Mouse (Mus musculus) adrenal gland, postnatal 4 days (tissue): Measurements from ENCODE around the gene Gtsf1l. TPM values are rescaled to one million over a fixed set of nuclear protein-coding genes. Genes with fewer than 3 reads are reported as not detected.
"Not testable (repeated sequence)": the region's sequence is repeated elsewhere in the genome, so short reads cannot be mapped to it uniquely, and the experiment has no call there.

Source experiments
- DNase-seq, 2 experiments: peaks; one replicate each; pipeline ENCODE4 v3.0.0; 2021 to 2022; ENCODE audit warnings: low spot score in 2 of 2, mixed read lengths in 2 of 2
- total RNA-seq, 2 experiments: library from RNA; stranded (reverse); gene quantifications; 2 replicates each; pipeline ENCODE4 v1.2.3; 2021

The Gtsf1l gene
- total RNA-seq, 2 experiments from 2014 or later = not detected

DNA sequence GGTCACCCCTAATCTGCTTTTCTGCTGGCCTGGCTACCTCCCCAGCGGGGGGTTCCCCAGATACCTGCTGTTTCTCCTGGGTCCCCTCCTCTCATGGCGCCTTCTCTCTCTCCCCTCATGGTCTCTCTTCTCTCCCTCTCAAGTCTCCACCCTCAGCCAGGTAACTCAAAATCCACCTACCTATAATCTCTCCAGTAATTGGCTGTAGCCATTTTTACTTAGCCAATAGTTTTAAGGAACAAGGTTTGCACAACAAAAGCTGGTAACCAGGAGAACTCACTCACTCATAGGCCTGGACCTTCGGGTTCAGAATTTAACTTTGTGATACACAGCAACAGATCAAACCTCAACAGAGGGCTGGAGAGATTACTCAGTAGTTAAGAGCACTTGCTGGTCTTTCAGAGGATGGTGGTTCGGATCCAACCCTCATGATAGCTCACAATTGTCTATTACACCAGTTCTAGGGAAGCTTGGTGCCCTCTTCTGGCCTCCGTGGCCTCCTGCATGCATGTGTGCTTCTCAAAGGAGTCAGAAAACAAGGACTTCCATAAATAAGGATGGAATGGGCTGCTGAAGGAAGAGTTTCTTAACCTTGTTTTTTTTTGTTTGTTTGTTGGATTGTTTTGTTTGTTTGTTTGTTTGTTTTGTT, 1.9 kb upstream of the Gtsf1l start:
- no peak for DNase-seq

DNA sequence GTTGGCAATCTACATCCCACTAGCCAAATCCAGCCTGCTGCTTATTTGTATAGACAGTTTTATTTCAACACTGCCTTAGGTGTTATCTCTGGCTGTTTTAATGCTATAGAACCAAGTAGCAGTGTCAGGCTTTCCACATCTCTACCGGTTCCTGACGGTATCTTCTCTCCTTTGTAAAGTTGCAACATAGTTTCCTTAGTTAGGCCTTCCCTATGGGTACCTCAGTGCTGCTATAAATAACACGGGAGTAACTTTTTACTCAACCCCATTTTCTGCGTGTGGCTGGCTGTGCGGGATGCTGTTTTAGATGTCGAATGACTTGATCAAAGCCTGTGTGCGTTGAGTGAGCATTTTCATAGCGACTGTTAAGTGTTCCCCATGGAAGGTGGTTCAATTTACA, 1.1 kb downstream of the Gtsf1l start:
- DNase-seq = no peak

DNA sequence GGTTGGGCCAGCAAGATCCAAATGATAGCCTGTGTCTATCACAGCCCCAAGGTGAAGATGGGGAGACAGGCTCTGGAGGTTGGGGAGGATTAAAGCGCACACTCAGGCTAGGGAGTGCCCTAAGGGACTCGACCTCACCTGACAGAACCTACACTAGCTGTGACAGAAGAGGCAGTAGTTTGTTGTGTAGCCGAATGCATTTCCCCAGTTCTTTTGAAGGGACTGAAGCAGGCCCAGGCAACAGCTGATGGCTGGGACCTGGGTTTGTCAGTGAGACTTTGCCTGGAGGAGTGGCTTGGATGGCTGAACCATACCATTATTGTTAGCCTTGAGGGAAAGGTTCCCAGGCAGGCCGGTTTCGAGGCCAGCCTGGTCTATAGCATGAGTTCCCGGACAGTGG, 2.6 kb downstream of the Gtsf1l start:
- DNase-seq = no peak

DNA sequence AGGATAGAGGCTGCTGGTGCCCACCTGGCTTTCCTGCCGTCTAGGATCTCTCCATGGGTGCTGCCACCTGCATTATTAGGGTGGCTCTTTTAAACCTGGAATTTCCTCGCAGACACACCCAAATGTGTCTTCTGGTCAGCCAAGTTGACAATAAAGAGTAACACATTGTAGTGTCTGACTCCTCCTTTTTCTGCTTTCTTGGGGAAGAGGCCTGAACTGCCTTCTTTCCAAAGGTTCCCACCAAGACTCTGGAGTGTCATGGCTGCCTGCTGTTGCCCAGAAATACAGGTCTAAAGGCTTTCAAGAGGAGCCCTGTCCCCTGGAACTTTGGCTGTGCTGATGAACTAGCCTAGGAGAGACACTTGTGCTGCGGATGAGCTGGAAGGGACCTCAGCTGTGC, 3.1 kb downstream of the Gtsf1l start:
- no peak for DNase-seq

DNA sequence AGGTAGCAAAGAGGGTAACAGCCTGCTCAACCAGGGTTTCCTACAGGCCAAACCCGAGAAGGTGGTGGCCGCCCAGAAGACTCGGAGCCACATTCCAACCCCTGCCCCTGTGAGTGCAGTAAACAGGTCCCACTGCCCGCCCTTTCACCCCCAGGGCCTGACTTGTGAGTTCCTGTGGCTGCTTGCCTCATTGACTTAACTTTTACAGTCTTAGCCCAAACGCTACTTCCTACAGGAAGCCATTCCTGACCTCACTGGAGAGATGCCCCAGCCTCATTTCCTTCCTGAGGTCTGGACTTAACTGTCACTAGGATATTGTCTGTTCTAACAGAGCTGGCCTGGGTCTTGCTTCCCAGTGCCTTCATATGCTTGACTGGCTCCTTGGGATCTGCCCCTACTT, 5.1 kb downstream of the Gtsf1l start:
- no peak for DNase-seq

DNA sequence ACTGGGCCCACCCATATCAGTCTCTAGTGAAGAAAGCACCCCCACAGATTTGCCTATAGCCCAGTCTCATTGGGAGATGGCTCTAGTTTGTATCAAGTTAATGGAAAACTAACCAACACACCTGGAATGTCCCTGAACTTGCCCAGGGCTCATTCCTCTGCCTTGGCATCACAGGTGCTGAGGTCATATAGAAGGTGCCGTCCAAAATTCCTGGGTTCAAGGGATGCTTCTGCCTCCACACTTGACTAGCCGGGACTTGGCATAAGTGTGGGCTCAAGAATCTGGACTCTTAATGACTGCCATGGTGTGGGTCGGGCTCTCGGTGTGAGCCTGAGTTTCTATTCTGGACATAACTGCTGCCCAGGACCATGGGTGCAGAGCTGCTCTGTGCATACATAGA, 8.6 kb downstream of the Gtsf1l start:
- no peak for DNase-seq

DNA sequence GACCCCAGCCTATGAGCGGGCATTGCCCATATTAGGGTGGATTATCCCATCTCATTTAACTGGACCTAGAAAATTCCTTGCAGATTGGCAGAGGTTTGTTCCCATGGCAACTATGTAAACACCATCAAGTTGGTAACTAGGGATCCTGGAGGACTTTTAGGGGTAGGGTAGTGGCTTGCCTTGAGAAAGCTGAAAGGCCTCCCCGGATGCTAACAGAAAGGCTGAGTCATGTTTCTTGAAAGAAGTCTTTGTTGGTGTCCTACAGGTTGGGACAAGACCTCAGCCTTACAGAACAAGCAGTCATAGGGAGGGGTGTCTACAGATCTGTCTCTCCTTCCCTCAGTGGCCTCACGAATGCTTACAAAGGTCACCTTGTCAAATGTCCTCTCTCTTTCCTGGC, 12.4 kb downstream of the Gtsf1l start:
- no peak for DNase-seq

DNA sequence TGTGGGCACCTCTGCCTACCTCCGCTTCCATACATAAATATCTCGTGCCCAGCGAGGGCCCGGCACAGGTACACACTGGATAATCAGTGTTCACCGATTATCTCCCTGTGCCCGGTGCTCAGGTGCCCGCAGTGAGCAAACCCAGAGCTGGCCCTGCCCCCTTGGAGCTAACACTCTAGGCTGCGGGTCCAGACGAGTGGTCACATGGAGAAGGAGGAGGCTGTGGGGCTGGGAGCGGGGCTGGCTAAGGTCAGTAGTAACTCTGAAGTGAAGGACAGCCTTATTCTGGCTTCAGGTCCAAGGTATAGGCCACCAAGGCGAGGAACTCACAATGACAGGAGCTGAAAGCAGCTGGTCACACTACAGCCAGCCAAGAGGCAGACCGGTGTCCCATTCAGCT, 12.8 kb downstream of the Gtsf1l start:
- DNase-seq = no peak

DNA sequence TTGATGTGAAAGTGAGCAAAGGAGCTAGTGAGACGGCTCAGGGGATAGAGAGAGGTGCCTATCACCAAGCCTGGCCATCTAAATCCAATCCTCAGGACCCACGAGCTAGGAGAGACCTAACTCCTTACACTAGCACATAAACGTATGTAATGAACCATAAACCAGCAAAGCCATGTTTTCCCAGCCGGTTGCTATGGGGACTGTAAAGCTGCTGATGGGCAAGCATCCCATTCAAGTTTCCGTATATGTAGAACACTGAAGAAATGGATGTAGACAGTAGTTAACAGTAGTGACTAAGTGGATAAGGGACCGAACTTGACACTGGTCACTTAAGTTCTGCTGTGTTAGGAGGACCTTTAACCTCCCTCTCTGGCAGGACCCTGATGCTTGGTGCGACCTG, 13.6 kb downstream of the Gtsf1l start:
- no peak for DNase-seq

DNA sequence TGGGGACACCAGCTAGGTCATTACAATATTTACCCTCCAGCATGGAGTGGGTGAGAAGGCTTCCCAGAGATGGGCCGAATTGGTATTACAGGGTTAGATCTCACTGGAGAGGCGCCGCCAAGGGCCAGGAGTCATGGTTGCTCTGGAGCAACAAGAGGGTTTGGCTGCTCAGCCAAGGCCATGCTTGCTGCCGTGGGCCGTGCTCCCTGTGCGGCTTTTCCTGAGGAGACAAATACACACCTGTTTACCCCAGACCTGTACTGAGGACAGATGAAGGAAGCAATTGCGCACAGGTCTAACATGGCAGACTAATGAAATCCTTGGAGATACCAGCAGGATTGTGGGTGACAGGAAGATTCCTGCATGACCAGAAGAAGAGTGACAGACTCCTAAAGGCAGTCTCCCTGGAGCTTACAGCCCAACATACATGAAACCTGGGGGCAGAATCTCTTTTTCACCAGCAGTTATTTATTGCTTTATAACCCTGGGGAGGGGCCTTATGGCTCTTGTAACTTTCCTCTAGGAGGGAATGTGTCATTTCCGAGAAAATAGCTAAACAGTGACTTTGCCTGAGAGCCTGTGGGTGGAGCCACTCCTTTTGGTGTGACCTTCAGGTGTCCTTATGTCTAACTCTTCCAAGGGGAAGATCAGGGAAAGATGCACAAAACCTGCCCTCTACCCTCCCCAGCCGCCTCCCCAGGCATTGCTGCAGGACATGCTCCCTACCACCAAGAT, 14.5 kb downstream of the Gtsf1l start:
- no peak for DNase-seq

DNA sequence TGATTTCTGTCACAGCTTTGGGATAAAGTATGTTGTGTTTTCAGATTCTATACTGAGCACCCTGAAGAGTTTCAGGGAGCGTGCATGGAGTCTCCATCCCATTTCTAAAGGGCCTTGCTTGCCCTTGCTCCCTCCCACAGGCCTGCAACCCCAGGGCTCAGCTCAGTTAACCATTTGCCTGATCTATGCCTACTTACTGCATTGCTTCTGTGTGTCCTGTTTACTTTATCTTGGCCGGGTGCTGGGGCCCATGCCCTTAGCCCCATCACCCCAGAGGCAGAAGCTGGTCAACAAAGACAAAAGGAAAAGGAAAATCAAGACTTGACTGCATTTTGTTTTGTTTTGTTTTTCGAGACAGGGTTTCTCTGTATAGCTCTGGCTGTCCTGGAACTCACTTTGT, 16.1 kb downstream of the Gtsf1l start:
- no peak for DNase-seq

DNA sequence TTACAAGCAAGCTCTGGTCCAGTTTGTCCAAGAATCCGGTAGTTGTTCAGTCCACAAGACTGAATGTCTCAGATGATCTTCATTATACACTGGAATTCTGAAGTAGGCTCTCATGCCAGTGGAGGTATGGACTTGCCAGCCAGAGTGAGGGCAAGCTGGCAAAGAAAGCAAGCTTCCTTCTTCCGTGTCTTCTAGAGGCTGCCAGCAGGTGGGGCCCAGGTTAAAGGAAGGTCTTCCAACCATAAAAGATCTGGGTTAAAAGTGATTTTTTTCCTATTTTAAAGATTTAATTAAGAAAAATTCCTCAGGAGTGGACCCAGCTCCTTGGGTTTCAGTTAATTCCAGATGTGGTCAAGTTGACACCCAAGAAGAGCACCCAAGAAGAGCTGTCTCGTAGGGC, 17.4 kb downstream of the Gtsf1l start:
- DNase-seq = no peak

DNA sequence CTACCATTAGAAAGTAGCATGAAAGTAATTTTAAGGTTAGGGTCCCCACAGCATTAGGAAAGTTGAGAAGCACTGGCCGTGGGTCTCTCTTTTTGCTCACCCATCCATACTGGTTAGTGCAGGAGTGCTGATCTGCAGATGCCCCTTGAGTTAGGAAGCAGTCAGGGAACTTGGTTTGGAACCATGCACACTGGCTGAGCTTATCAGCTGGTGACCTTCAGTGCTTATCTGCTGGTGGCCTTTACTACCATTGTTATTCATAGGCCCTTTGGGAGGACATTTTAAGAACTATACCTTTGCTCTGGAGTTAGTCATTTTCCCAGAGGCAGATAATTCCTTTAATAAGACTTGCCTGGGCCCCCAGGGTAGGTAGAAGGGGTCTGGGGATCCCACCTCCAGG, 20.4 kb downstream of the Gtsf1l start:
- DNase-seq = no peak

DNA sequence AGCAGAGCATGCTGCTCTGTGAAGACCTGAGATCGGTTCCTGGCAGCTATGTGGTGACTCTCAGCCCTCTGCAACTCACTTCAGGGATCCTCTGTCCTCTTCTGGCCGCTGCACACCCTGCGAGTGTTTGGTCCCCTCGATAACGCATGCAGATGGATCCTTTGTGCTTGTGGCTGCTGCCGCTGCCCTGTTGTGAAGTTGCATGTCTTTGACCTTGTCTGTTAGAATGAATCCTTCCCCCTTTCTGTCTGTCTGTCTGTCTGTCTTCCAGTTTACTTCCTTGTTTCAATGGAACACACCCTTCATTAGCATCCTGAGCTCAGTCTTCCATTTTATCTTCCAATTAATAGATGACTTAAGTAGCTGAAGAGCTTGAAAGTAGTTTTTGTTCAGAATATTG, 21.3 kb downstream of the Gtsf1l start:
- DNase-seq = no peak

DNA sequence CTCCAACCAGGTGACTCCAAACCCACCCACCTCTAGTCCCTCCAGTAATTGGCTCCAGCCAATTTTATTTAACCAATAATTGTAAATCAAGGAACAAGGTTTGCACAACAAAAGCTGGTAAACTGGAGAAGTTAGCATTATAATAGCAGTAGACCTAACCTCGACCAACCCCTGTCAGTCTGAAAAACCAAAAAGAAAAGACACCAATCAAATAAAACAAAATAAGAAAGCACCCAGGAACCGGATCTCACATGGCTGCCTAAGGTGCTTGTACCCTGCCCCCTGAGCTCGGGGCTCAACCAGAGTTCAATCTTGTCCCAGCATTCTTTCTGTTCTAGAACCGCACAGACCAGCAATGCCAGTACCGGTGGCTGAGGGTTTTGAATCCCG, 25.5 kb downstream of the Gtsf1l start:
- no peak for DNase-seq

DNA sequence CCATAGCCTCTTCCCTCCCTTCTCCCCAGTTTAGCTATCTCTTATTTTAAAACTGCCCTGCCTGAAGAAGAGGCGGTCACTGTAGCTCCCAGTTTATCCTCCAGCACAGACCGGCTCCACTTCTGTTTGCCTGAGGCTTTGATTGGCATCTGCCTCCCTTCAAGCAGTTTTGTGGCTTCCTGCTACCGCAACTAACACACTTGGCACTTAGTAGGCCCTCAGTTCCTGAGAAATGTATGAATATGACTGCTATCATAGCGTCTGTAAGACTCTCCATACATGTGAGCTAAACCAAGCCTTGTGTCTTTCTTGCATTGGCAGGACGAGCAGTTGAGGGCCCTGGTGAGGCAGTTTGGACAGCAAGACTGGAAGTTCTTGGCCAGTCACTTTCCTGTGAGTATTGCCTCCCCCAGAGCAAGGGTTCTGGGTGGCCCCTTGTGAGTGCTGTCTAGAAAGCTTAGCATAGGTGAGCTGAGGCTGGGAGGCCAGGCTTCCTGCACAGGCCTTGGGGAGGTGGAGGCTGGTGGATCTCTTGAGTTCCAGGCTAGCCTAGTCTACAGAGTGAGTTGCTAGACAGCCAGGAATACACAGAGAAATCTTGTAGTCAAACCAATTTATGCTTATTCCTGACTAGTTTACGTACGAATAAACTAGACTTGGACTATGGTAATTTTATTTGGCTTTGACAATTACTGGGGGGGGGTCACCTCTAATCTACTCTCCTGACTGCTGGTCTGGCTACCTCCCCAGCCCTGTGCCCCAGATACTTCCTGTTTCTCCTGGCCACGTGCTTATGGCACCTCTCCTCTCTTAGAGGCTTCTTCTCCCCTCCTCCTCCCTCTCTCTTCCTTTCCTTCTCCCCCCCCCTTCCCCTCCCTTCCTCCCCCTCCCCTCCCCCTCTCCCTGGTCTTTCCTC, 26.2 kb downstream of the Gtsf1l start:
- DNase-seq = no peak

DNA sequence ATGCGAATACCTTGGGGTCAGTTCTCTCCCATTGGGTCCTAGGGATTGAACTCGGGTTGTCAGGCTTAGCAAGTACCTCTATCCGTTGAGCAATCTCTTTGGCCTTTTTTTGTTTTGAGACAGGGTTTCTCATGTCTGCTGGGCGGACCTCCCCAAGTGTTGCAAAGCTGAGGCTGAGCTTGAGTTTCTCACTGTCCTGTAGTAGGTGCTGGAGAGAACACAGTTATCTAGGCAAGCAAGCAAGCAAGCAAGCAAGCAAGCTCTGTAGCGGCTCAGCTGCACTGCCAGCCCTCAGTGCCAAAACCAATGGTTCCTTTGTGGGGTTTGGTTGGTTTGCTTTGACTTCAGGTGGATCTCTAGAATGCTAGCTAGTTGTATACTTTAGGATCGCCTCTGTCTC, 27.0 kb downstream of the Gtsf1l start:
- DNase-seq = no peak

DNA sequence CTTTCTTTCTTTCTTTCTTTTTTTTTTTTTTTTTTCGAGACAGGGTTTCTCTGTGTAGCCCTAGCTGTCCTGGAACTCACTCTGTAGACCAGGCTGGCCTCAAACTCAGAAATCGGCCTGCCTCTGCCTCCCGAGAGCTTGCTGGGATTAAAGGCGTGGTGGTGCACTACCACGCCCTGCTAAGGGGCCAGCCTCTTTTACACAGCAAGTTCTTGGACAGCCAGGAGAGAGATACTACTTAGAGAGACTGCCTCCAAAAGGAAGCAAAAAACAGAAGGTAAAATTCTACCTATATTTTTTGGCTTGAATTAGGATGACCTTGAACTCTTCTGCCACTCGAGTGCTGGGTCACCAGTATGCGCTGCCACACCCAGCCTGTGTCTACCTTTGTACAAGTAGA, 28.7 kb downstream of the Gtsf1l start:
- not testable (repeated sequence) for DNase-seq

DNA sequence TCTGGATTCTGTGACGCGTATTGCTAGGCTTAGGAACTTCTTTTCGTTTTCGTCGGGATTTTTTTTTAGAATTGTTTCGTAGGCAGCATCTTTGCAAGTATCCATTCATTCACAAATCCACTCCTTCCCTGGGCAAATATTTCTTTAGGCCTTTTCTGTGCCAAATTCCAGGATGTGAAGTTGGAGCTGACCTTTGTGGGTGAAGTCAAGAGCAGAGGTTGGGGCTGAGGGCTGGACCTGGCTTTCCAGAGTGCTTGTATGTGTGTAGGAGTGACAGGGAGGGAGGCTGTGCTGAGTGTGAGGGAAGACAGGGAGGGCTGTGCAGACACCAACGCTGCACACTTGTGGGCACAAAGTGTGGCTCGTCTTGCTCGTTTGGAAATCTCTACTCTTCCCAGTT, 31.1 kb downstream of the Gtsf1l start:
- no peak for DNase-seq

DNA sequence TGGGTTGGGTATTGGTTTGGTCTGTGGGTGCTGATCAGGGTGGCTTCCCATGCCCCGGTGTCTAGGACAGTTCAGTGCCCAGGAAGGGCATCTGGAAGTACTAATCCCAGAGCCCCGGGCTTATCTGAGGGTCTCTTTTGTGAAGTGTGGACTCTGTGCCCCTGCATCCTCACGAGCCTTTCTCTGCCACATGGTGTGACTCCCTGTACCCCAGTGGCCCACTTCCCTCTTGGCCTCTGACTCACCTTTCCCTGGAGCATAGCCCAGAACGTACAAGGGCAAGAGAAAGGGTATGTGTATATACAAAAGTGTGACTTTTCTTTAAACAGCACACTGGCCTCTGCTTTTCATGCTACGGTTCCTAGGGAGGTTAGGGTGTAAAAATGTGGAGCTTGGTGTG, 31.9 kb downstream of the Gtsf1l start:
- no peak for DNase-seq

DNA sequence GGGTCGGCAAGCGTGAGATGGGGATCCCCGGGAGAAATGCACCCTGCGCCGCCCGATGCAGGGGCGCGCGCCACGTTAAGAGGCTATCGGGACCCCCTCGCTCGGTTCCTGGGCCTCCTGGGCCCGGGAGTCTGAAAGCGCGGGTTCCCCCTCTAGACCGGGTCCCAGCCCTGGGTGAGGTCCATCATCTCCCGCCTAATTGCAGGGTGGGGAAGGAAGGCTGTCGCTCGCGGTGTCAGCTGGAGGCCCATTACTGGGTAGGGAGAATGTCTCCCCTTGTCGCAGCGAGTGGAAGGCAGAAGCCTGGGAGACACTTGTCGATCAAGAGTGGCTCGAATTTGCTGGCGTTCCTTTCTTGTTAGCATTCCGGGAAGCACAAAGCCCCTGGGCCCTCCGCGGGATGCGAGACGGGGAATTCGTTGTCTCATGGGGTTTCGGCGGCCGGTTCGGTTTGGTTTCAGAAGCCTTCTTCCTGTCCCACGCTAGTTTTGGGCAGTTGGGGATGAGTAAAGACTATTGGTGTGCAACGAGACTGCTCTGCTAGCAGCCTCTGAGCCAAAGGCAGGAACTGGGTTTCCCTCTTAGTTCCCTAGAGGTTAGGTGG, 32.7 kb downstream of the Gtsf1l start:
- no peak for DNase-seq

DNA sequence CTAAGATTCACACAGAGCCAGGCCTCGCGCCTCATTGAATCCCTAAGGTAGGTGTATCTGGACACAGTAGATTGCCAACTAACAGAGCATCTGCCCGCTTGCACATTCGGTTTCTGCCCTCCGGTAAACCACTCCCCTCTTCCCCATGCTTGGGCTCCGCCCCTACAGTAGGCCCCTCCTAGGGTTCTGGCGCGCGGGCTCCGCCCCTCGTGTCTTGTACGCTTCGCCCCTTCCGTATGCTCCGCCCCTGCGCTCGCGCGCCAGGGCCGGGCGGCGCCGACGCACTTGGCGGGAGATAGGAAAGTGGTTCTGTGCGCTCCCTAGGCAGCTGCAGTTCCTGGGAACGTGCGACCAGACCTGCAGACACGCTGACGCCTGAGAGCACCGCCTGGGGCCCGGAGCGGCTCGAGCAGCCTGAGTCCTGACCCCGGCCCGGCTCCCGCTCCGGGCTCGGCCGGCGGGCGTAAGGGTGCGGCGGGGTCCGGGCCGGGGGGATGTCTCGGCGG, 33.3 kb downstream of the Gtsf1l start, which contains the start of gene Mybl2:
Mybl2 (plus strand) TSS at position 353 of the 506 bp plus-strand sequence.
- peak; percentile 84 to 90 for DNase-seq
